In the genomic region with DNA sequence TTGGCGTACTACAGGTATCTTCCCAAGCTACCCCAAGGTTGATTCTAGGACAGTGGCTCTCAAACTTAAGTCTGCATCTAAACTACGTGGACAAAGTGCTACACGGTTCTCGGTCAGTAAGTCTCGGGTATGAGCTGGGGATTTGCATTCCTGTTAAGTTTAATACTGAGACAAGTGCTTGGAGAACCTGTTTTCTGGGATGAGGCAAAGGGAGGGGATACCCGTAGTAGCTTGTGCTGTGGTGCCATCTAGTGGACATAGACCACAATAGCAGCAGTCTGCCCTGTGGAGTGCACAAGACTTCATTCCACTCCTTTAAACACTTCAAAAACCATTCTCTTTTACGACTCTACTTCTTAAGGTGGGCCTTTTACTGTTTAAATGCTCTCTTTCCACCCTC, we compare ENCODE assay signal across 1 mouse cellular context.
A peak's percentile ranks its signal among the peaks of the same experiment; 100 is the strongest.
TF ChIP-seq lines count a peak whose summit lies in the region.

No protein-coding gene starts in this region.

TF ChIP-seq in CH12.LX, 34 proteins besides CTCF, POLR2A, EP300 and RAD21 (continued from another document):
- TF ChIP-seq ZC3H11A (IDR thresholded peaks at IDR 0.05; ENCODE audit: low read depth, low read length) (peak; percentile 96), GABPA (IDR thresholded peaks at IDR 0.05; ENCODE audit: insufficient replicate concordance, low read depth, low read length) (no peak), SIN3A (IDR thresholded peaks at IDR 0.05; ENCODE audit: low read length) (peak; percentile 40; the same call in 1 of the 2 replicates), MAZ (IDR thresholded peaks at IDR 0.05; ENCODE audit: low read depth, low read length) (peak; percentile 60; the same call in 1 of the 2 replicates), IRF4 (IDR thresholded peaks at IDR 0.05; ENCODE audit: low read depth, low read length) (peak; percentile 29; the same call in 1 of the 2 replicates), JUN (IDR thresholded peaks at IDR 0.05; ENCODE audit: insufficient read depth, low read depth, low read length) (no peak), CHD2 (IDR thresholded peaks at IDR 0.05; ENCODE audit: low read length) (no peak), NRF1 (IDR thresholded peaks at IDR 0.05; ENCODE audit: low read depth, low read length) (no peak; the same call in none of the 2 replicates)
